Mouse (Mus musculus) lung, adult 2 months (tissue): ENCODE measurements around the gene Gm21970. TPM values are rescaled to one million over a fixed set of nuclear protein-coding genes. Genes with fewer than 3 reads are reported as not detected.

Source experiments
- DNase-seq: peaks from one replicate; pipeline ENCODE4 v3.0.0; 2022
- H3K4me1 ChIP-seq: fragments of 200-500 bp; 2 replicates; pipeline ENCODE4 v1.6.1; 2011; ENCODE audit warnings: low read length; ENCODE audit not compliant: control insufficient read depth, insufficient read depth
- H3K4me3 ChIP-seq: fragments of 200-500 bp; replicated peaks from 2 replicates; pipeline ENCODE3; 2011; ENCODE audit warnings: low read depth, mild to moderate bottlenecking, control low read depth, low read length; ENCODE audit errors: extremely low read depth
- CTCF ChIP-seq: fragments of 200-500 bp; IDR thresholded peaks from 2 replicates; pipeline ENCODE4 v1.5.1; 2011; ENCODE audit warnings: mild to moderate bottlenecking, low read length, control low read depth; ENCODE audit not compliant: insufficient read depth
- POLR2A ChIP-seq: fragments of 200-500 bp; IDR thresholded peaks from 2 replicates; pipeline ENCODE4 v1.6.1; 2011; ENCODE audit warnings: low read depth, mild to moderate bottlenecking, control low read depth, low read length, borderline replicate concordance; ENCODE audit errors: extremely low read depth
- WGBS: fragments of 180-500 bp; shearing (Covaris S2); methylation state at CpG from one replicate; pipeline ENCODE4 v1.1.7; 2018; 5-methylcytosine and 5-hydroxymethylcytosine counted together
- polyA plus RNA-seq: library from polyadenylated mRNA; depleted of rRNA; stranded (reverse); fragments of >200 nt; gene quantifications from 2 replicates; pipeline ENCODE4 v1.2.3, GENCODE M21; 2012; rRNA removed

The Gm21970 gene
- polyA plus RNA-seq: not detected in 2 replicates

DNA sequence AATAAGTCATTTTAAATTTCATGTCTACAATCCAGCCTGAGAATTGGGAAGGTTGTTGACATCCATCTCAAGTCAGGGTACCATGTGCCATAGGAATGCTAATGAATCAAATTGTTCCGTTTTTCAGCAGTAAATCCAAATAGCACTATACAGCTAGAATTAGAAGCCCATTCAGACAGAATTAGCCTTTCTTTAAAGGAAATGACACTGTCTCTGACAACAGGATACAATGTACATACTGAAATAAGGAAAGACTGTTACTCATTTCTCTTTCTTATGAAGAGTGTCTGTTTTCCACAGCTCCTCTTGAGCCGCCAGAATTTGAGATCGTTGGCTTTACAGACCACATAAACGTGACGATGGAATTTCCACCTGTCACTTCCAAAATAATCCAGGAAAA is at the start of gene Gm21970:
Gm21970 (plus strand) TSS at position 301 of the 400 bp plus-strand sequence.
- Histone ChIP-seq H3K4me1 (peaks cover 1% of the 10 kb centered on the region; the same call in 1 of the 2 replicates), H3K4me3 (no peak within 1 kb of the TSS)
- TF ChIP-seq CTCF (no peak), POLR2A (no peak)
- WGBS: 73% methylated on average over 5 of the region's 5 CpGs
- DNase-seq: no peak

DNA sequence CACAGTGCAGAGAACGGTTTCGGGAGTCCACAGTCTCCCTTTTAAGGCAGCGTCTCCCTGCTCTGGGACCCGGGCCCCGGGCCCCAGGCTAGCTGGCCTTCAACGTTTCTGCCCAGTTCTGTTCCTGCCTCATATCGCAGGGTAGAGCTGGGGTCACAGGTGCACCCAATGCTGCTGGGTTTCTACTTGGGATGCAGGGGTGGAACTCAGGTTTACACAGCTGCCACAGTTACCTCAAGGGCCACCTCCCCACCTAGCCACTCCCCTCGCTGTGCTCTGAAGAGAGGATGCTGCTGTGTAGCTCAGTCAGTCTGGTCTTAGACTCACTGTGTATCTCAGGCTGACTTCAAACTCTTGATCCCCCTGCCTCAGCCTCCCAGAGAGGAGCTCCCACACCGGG is 45.0 kb upstream of the Gm21970 start:
- no peak for DNase-seq
- TF ChIP-seq CTCF: no peak
- no peak for TF ChIP-seq POLR2A
- Histone ChIP-seq H3K4me1 (no peaks in the 10 kb centered on the region), H3K4me3 (no peak overlapping the region)
- 68% methylated on average over 9 of the region's 9 CpGs for WGBS

DNA sequence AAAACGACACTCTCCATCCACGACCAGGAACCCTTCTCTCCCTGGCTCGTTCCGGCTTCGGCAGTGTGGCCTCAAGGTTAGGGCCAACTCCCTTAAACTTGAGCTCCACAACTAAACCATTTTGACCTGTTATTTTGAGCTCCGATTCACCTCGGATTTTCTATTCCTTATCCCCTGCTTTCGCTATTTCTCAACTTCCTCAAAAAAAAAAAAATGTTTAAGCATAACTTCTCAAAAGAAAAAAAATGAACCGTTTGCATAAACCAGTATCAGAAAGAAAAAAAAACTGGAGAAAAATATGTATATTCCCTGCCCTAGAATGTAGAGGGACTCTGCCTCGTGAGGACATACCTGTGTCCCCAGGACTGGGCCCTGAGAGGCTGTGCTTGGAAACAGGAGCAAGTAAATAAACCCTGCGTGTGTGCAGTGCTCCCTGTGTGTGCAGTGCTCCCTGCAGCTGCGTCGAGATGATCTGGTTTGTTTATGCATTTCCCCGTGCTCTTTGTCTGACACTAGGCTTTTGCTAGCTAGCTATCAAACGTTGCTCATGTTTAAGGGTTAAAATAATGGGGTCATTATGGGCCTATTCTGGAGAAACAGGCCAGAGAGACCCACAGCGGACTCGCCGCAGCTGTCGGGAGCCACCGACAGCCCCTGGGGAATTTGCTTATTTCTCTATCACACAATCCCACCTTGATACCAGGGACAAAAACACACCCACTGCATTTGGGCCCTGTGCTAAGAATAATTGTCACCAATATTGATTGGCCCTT is 43.8 kb upstream of the Gm21970 start:
- WGBS: 56% methylated on average over 20 of the region's 20 CpGs
- Histone ChIP-seq H3K4me3 (no peak overlapping the region), H3K4me1 (no peaks in the 10 kb centered on the region)
- DNase-seq: no peak
- TF ChIP-seq POLR2A (no peak), CTCF (no peak)

GRCm38 (mm10) chr16:91348264-91348565 is 43.3 kb upstream of the Gm21970 start:
- 76% methylated on average over 14 of the region's 14 CpGs for WGBS
- H3K4me3 ChIP-seq: no peak overlapping the region
- TF ChIP-seq POLR2A (no peak), CTCF (no peak)
- DNase-seq: no peak
- H3K4me1 ChIP-seq: no peaks in the 10 kb centered on the region

DNA sequence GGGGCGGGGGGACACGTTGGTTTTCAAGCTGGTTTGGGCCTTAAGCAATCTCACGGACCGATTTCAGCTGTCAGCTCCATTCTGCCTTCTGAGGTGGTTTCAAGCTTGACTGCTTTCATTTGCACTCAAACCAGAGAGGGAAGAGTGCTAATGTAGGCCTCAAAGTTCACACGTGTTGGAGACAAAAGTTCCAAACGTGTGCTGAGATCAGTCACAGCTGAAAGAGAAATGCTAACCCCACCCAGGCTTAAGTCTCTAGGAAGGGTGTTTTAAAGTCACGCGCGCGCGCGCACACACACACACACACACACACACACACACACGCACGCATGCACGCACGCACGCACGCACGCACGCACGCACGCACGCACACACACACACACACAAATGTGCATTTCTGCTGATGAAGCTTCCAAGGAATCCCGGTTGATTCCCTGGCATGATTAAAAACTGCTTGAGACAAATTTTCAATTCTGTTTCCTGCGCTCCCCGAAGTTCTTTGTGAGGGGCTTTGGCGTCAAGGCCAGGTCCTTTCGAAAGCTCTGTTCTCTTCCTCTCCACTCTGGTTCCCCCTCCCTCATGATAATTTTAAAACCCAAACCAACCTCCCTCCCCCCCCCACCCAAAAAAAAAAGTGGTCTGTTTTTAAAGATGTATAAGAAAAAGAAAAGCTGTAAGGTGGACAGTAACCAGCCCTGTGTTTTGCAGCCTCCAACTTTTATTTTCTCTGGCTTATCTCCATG is 42.8 kb upstream of the Gm21970 start:
- H3K4me3 ChIP-seq: no peak overlapping the region
- no peaks in the 10 kb centered on the region for H3K4me1 ChIP-seq
- WGBS: 72% methylated on average over 28 of the region's 28 CpGs
- TF ChIP-seq CTCF (no peak), POLR2A (no peak)
- no peak for DNase-seq

- no peaks in the 10 kb centered on the region; the same call in 1 of the 2 replicates for H3K4me1 ChIP-seq
- TF ChIP-seq CTCF: peak; percentile 63
- TF ChIP-seq POLR2A: no peak
- 7% methylated on average over 7 of the region's 7 CpGs for WGBS
- peak; percentile 68 for DNase-seq
- no peak overlapping the region for H3K4me3 ChIP-seq
These were observed 39.4 kb upstream of the Gm21970 start for GRCm38 (mm10) chr16:91352084-91352562.

- 47% methylated on average over 7 of the region's 7 CpGs for WGBS
- Histone ChIP-seq H3K4me3 (no peak overlapping the region), H3K4me1 (no peaks in the 10 kb centered on the region; the same call in 1 of the 2 replicates)
- no peak for TF ChIP-seq CTCF
- no peak for TF ChIP-seq POLR2A
- no peak for DNase-seq
These were observed 38.8 kb upstream of the Gm21970 start for GRCm38 (mm10) chr16:91352749-91353148.

GRCm38 (mm10) chr16:91353177-91353576 is 38.3 kb upstream of the Gm21970 start:
- WGBS: 82% methylated on average over 6 of the region's 6 CpGs
- Histone ChIP-seq H3K4me3 (no peak overlapping the region), H3K4me1 (no peaks in the 10 kb centered on the region; the same call in 1 of the 2 replicates)
- DNase-seq: no peak
- TF ChIP-seq POLR2A (no peak), CTCF (no peak)

DNA sequence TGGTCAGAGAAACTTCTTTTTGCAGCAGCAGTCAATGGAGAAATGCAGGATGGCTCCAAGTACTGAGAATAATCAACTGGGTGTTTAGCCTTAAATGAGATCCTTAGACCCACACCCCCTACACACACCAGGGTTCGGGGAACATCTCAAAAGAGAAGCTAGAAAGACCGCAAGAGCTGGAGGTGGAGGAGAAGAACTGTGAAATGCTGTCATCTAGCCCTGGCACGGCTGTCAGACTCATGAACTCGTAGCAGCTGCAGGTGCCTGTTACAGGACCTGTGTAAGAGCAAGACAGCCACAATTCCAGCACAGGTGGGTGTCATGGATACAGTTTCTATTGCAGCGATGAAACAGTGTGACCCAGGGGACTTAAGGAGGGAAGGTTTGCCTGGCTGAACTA is 37.9 kb upstream of the Gm21970 start:
- 71% methylated on average over 5 of the region's 5 CpGs for WGBS
- TF ChIP-seq POLR2A (no peak), CTCF (no peak)
- H3K4me3 ChIP-seq: no peak overlapping the region

GRCm38 (mm10) chr16:91354599-91354998 is 36.9 kb upstream of the Gm21970 start:
- WGBS: 56% methylated on average over 4 of the region's 4 CpGs
- Histone ChIP-seq H3K4me3 (no peak overlapping the region), H3K4me1 (no peaks in the 10 kb centered on the region; the same call in 1 of the 2 replicates)
- no peak for TF ChIP-seq POLR2A
- TF ChIP-seq CTCF: no peak
- DNase-seq: no peak

More for the DNA sequence above, 37.9 kb upstream of the Gm21970 start:
- no peaks in the 10 kb centered on the region; the same call in 1 of the 2 replicates for H3K4me1 ChIP-seq
- no peak for DNase-seq
